Mouse (Mus musculus): ENCODE measurements around the gene Rapsn.

- TF ChIP-seq CTCF (IDR thresholded peaks at IDR 0.05; ENCODE audit: low read depth, low read length) (no peak), POLR2AphosphoS5 (IDR thresholded peaks at IDR 0.05; ENCODE audit: insufficient replicate concordance, low read depth, low read length) (no peak; the same call in 1 of the 2 replicates)
Measured at GRCm38 (mm10) chr2:91027391-91028214, 7.8 kb upstream of the Rapsn start.
